Mouse (Mus musculus): ENCODE data around the gene Tnpo1. TPM values are rescaled to one million over a fixed set of nuclear protein-coding genes. Genes with fewer than 3 reads are reported as not detected.

Tnpo1 gene
- polyA plus RNA-seq, 1 experiment from 2014 or later, result 48.8 TPM

- WGBS, result 80% methylated on average over 7 of the region's 7 CpGs
- Histone ChIP-seq H3K4me2 (replicated peaks) (no peak overlapping the region), H3K9ac (no peak overlapping the region), H3K4me3 (replicated peaks) (no peak overlapping the region), H3K27me3 (no peaks in the 10 kb centered on the region), H3K4me1 (no peaks in the 10 kb centered on the region), H3K36me3 (no peaks in the 10 kb centered on the region), H3K27ac (replicated peaks) (no peak overlapping the region), H3K9me3 (replicated peaks) (no peaks in the 10 kb centered on the region)
- no peak for ATAC-seq (ENCODE audit: insufficient number of reproducible peaks, low FRiP score, low TSS enrichment, low read depth)
These were observed 25.8 kb upstream of the Tnpo1 start for GRCm38 (mm10) chr13:98951951-98952350.

- Histone ChIP-seq H3K9me3 (replicated peaks) (no peaks in the 10 kb centered on the region), H3K27me3 (no peaks in the 10 kb centered on the region), H3K36me3 (no peaks in the 10 kb centered on the region), H3K4me2 (replicated peaks) (no peak overlapping the region), H3K27ac (replicated peaks) (no peak overlapping the region), H3K4me3 (replicated peaks) (no peak overlapping the region), H3K9ac (no peak overlapping the region), H3K4me1 (no peaks in the 10 kb centered on the region)
- no peak for ATAC-seq (ENCODE audit: insufficient number of reproducible peaks, low FRiP score, low TSS enrichment, low read depth)
- 46% methylated on average over 4 of the region's 4 CpGs for WGBS
These were observed 22.0 kb upstream of the Tnpo1 start for GRCm38 (mm10) chr13:98948146-98948545.

GRCm38 (mm10) chr13:98946434-98946833 is 20.2 kb upstream of the Tnpo1 start:
- WGBS, result 86% methylated on average over 7 of the region's 7 CpGs
- ATAC-seq (ENCODE audit: insufficient number of reproducible peaks, low FRiP score, low TSS enrichment, low read depth), result no peak
- H3K27ac ChIP-seq (replicated peaks), result no peak overlapping the region
- H3K36me3 ChIP-seq, result no peaks in the 10 kb centered on the region
- H3K4me2 ChIP-seq (replicated peaks), result no peak overlapping the region
- H3K4me3 ChIP-seq (replicated peaks), result no peak overlapping the region
- H3K4me1 ChIP-seq, result no peaks in the 10 kb centered on the region
- no peaks in the 10 kb centered on the region for H3K27me3 ChIP-seq
- no peak overlapping the region for H3K9ac ChIP-seq
- no peaks in the 10 kb centered on the region for H3K9me3 ChIP-seq (replicated peaks)

- Histone ChIP-seq H3K27me3 (no peaks in the 10 kb centered on the region), H3K4me2 (replicated peaks) (no peak overlapping the region), H3K4me1 (no peaks in the 10 kb centered on the region), H3K27ac (replicated peaks) (no peak overlapping the region), H3K9me3 (replicated peaks) (no peaks in the 10 kb centered on the region), H3K36me3 (no peaks in the 10 kb centered on the region), H3K4me3 (replicated peaks) (no peak overlapping the region), H3K9ac (no peak overlapping the region)
- ATAC-seq (ENCODE audit: insufficient number of reproducible peaks, low FRiP score, low TSS enrichment, low read depth), result no peak
- 53% methylated on average over 3 of the region's 3 CpGs for WGBS
These were observed 19.7 kb upstream of the Tnpo1 start for GRCm38 (mm10) chr13:98945908-98946307.

- no peak overlapping the region for H3K4me3 ChIP-seq (replicated peaks)
- WGBS, result 88% methylated on average over 4 of the region's 4 CpGs
- H3K4me2 ChIP-seq (replicated peaks), result no peak overlapping the region
- no peak overlapping the region for H3K9ac ChIP-seq
- H3K27me3 ChIP-seq, result no peaks in the 10 kb centered on the region
- H3K36me3 ChIP-seq, result no peaks in the 10 kb centered on the region
- H3K9me3 ChIP-seq (replicated peaks), result no peaks in the 10 kb centered on the region
- no peak for ATAC-seq (ENCODE audit: insufficient number of reproducible peaks, low FRiP score, low TSS enrichment, low read depth)
- H3K27ac ChIP-seq (replicated peaks), result no peak overlapping the region
- no peaks in the 10 kb centered on the region for H3K4me1 ChIP-seq
These were observed 19.2 kb upstream of the Tnpo1 start for GRCm38 (mm10) chr13:98945381-98945780.

GRCm38 (mm10) chr13:98944620-98945081 is 18.5 kb upstream of the Tnpo1 start:
- Histone ChIP-seq H3K4me2 (replicated peaks) (no peak overlapping the region), H3K9ac (no peak overlapping the region), H3K36me3 (no peaks in the 10 kb centered on the region), H3K27ac (replicated peaks) (no peak overlapping the region), H3K4me3 (replicated peaks) (no peak overlapping the region), H3K27me3 (no peaks in the 10 kb centered on the region), H3K9me3 (replicated peaks) (no peaks in the 10 kb centered on the region), H3K4me1 (no peaks in the 10 kb centered on the region)
- 70% methylated on average over 7 of the region's 7 CpGs for WGBS
- ATAC-seq (ENCODE audit: insufficient number of reproducible peaks, low FRiP score, low TSS enrichment, low read depth), result no peak

- H3K4me3 ChIP-seq (replicated peaks), result no peak overlapping the region
- H3K9ac ChIP-seq, result no peak overlapping the region
- H3K4me2 ChIP-seq (replicated peaks), result no peak overlapping the region
- WGBS, result 36% methylated on average over 6 of the region's 6 CpGs
- H3K27ac ChIP-seq (replicated peaks), result no peak overlapping the region
- H3K27me3 ChIP-seq, result no peaks in the 10 kb centered on the region
- H3K9me3 ChIP-seq (replicated peaks), result no peaks in the 10 kb centered on the region
- no peaks in the 10 kb centered on the region for H3K36me3 ChIP-seq
- ATAC-seq (ENCODE audit: insufficient number of reproducible peaks, low FRiP score, low TSS enrichment, low read depth), result no peak
- H3K4me1 ChIP-seq, result no peaks in the 10 kb centered on the region
These were observed 16.2 kb upstream of the Tnpo1 start for GRCm38 (mm10) chr13:98942360-98942759.

GRCm38 (mm10) chr13:98941829-98942343 is 15.7 kb upstream of the Tnpo1 start:
- Histone ChIP-seq H3K4me3 (replicated peaks) (no peak overlapping the region), H3K4me2 (replicated peaks) (no peak overlapping the region), H3K9me3 (replicated peaks) (no peaks in the 10 kb centered on the region), H3K9ac (no peak overlapping the region), H3K27me3 (no peaks in the 10 kb centered on the region), H3K4me1 (no peaks in the 10 kb centered on the region), H3K36me3 (no peaks in the 10 kb centered on the region), H3K27ac (replicated peaks) (no peak overlapping the region)
- WGBS, result 85% methylated on average over 7 of the region's 7 CpGs
- ATAC-seq (ENCODE audit: insufficient number of reproducible peaks, low FRiP score, low TSS enrichment, low read depth), result no peak

GRCm38 (mm10) chr13:98937108-98937507 is 10.9 kb upstream of the Tnpo1 start:
- Histone ChIP-seq H3K27me3 (no peaks in the 10 kb centered on the region), H3K36me3 (no peaks in the 10 kb centered on the region), H3K27ac (replicated peaks) (no peak overlapping the region), H3K9ac (no peak overlapping the region), H3K9me3 (replicated peaks) (no peaks in the 10 kb centered on the region), H3K4me2 (replicated peaks) (no peak overlapping the region), H3K4me1 (no peaks in the 10 kb centered on the region), H3K4me3 (replicated peaks) (no peak overlapping the region)
- 67% methylated on average over 6 of the region's 6 CpGs for WGBS
- no peak for ATAC-seq (ENCODE audit: insufficient number of reproducible peaks, low FRiP score, low TSS enrichment, low read depth)

GRCm38 (mm10) chr13:98928908-98929307 is 2.7 kb upstream of the Tnpo1 start:
- Histone ChIP-seq H3K9ac (no peak overlapping the region), H3K27me3 (no peaks in the 10 kb centered on the region), H3K27ac (replicated peaks) (no peak overlapping the region), H3K4me1 (peaks cover 8% of the 10 kb centered on the region), H3K4me2 (replicated peaks) (no peak overlapping the region), H3K9me3 (replicated peaks) (no peaks in the 10 kb centered on the region), H3K4me3 (replicated peaks) (no peak overlapping the region), H3K36me3 (no peaks in the 10 kb centered on the region)
- WGBS, result 92% methylated on average over 2 of the region's 2 CpGs
- ATAC-seq (ENCODE audit: insufficient number of reproducible peaks, low FRiP score, low TSS enrichment, low read depth), result no peak

- 69% methylated on average over 3 of the region's 3 CpGs for WGBS
- H3K9ac ChIP-seq, result peak overlapping the region; percentile 100; the same call in 1 of the 2 replicates
- ATAC-seq (ENCODE audit: insufficient number of reproducible peaks, low FRiP score, low TSS enrichment, low read depth), result no peak
- no peaks in the 10 kb centered on the region for H3K9me3 ChIP-seq (replicated peaks)
- H3K27me3 ChIP-seq, result no peaks in the 10 kb centered on the region
- peaks cover 22% of the 10 kb centered on the region for H3K4me1 ChIP-seq
- 0 out of 2 replicates have a peak, but pooled peaks cover 4% of the 10 kb centered on the region for H3K36me3 ChIP-seq
- H3K4me3 ChIP-seq (replicated peaks), result peak overlapping the region; percentile 78
- H3K27ac ChIP-seq (replicated peaks), result peak overlapping the region; percentile 98; the same call in 1 of the 2 replicates
- H3K4me2 ChIP-seq (replicated peaks), result peak overlapping the region; percentile 73
These were observed 716 bp upstream of the Tnpo1 start for GRCm38 (mm10) chr13:98926958-98927242.

GRCm38 (mm10) chr13:98925486-98926212 is 535 bp downstream of the Tnpo1 start:
- Histone ChIP-seq H3K4me1 (peaks cover 30% of the 10 kb centered on the region), H3K4me2 (replicated peaks) (peak overlapping the region; percentile 59), H3K4me3 (replicated peaks) (peak overlapping the region; percentile 78), H3K27ac (replicated peaks) (peak overlapping the region; percentile 98), H3K27me3 (no peaks in the 10 kb centered on the region), H3K9me3 (replicated peaks) (no peaks in the 10 kb centered on the region), H3K9ac (peak overlapping the region; percentile 100), H3K36me3 (0 out of 2 replicates have a peak, but pooled peaks cover 9% of the 10 kb centered on the region)
- peak; percentile 74 for ATAC-seq (ENCODE audit: insufficient number of reproducible peaks, low FRiP score, low TSS enrichment, low read depth)
- under 1% methylated on average over 59 of the region's 66 CpGs for WGBS

All from embryonic facial prominence, embryonic 15.5 days (tissue).